Mouse (Mus musculus) MEL (cell line): Measurements from ENCODE around the gene Cog6.

ENCODE experiments used
- CTCF ChIP-seq, 3 experiments: IDR thresholded peaks in 2 of 3; conservative IDR thresholded peaks in 1 of 3; 2 replicates each; pipeline ENCODE4 v1.5.1; 2011 to 2012; ENCODE audit warnings: low read length in 3 of 3, low read depth in 2 of 3, mild to moderate bottlenecking in 2 of 3, improper control_type of control experiment in 1 of 3, inconsistent platforms in 1 of 3, mixed read lengths in 1 of 3, moderate library complexity in 1 of 3; ENCODE audit not compliant: control insufficient read depth in 1 of 3, insufficient read depth in 1 of 3, poor library complexity in 1 of 3, severe bottlenecking in 1 of 3
- E2F4 ChIP-seq: IDR thresholded peaks from 2 replicates; pipeline ENCODE4 v1.6.1; 2011; ENCODE audit warnings: low read depth, low read length, improper control_type of control experiment, borderline replicate concordance
- GATA1 ChIP-seq: IDR thresholded peaks from 2 replicates; pipeline ENCODE4 v1.6.1; 2011; ENCODE audit warnings: low read depth, low read length, improper control_type of control experiment
- HCFC1 ChIP-seq: IDR thresholded peaks from 2 replicates; pipeline ENCODE4 v1.6.1; 2012; ENCODE audit warnings: low read depth, mild to moderate bottlenecking, inconsistent platforms, low read length, improper control_type of control experiment, moderate library complexity
- MAFK ChIP-seq: IDR thresholded peaks from 2 replicates; pipeline ENCODE4 v1.6.1; 2011; ENCODE audit warnings: low read depth, mild to moderate bottlenecking, low read length, improper control_type of control experiment, borderline replicate concordance
- NELFE ChIP-seq: IDR thresholded peaks from 2 replicates; pipeline ENCODE4 v1.6.1; 2011; ENCODE audit warnings: low read depth, low read length, improper control_type of control experiment
- POLR2A ChIP-seq, 2 experiments: IDR thresholded peaks; 2 replicates each; pipeline ENCODE4 v1.6.1; 2011 to 2012; ENCODE audit warnings: low read length in 2 of 2, mild to moderate bottlenecking in 2 of 2, control low read depth in 1 of 2, improper control_type of control experiment in 1 of 2, low read depth in 1 of 2, moderate library complexity in 1 of 2; ENCODE audit not compliant: control insufficient read depth in 1 of 2, insufficient read depth in 1 of 2, poor library complexity in 1 of 2

- TF ChIP-seq CTCF (IDR thresholded peaks at IDR 0.05 in 2 of 3, conservative IDR thresholded peaks at IDR 0.05 in 1 of 3; ENCODE audit: control insufficient read depth in 1 of 3, insufficient read depth in 1 of 3, low read depth in 2 of 3, low read length in 3 of 3, poor library complexity in 1 of 3, severe bottlenecking in 1 of 3): no peak
- TF ChIP-seq HCFC1: no peak
- TF ChIP-seq NELFE: no peak
- TF ChIP-seq E2F4: no peak
- TF ChIP-seq POLR2A (IDR thresholded peaks at IDR 0.05; ENCODE audit: control insufficient read depth in 1 of 2, insufficient read depth in 1 of 2, low read depth in 1 of 2, low read length in 2 of 2, poor library complexity in 1 of 2): no peak
- no peak for TF ChIP-seq MAFK
- no peak for TF ChIP-seq GATA1
Measured at GRCm38 (mm10) chr3:52937739-52938306, 79.2 kb downstream of the Cog6 start.
